Mouse (Mus musculus): Measurements from ENCODE around the gene Dip2b. TPM values are rescaled to one million over a fixed set of nuclear protein-coding genes. Genes with fewer than 3 reads are reported as not detected.

Dip2b gene
- polyA plus RNA-seq, 1 experiment from 2014 or later: 11.4 TPM

DNA sequence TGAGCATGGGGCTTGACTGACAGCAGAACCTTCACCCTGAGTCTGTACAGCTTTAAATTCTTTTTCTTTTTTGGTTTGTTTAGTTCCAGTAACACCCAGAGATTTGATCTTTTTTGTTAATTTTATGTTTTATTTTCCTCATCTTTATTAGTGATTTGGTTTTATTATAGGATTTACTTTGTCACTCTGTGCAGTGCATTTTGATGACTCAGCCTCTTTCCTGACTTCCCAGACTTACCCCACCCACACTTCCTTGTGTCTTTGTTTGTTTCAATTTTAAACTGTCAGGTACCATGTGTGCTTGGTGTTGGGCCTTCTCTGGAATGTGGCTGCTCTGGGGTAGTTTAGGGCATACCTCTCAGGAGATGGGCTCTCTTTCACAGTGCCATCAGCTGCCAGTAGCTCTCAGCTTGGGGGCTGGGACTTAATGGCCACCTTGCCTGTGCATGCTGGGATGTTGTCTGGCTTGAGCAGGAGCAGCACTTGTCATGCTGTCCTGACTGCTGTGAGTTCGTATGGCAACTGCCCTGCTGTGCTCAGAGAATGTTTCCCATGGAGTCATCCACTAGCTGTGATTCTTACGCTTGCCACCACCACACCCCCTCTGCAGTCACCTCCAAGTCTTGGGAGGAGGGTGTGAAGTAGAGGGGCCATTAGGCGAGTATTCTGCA lies 125.1 kb downstream of the Dip2b start:
- WGBS: 77% methylated on average over 3 of the region's 3 CpGs
- Histone ChIP-seq H3K27ac (no peak overlapping the region), H3K9ac (no peak overlapping the region), H3K36me3 (peaks cover 25% of the 10 kb centered on the region; the same call in 1 of the 2 replicates), H3K27me3 (no peaks in the 10 kb centered on the region), H3K4me1 (replicated peaks) (peaks cover 12% of the 10 kb centered on the region), H3K9me3 (replicated peaks) (no peaks in the 10 kb centered on the region), H3K4me3 (no peak overlapping the region), H3K4me2 (no peak overlapping the region)
- no peak for ATAC-seq (replicated peaks; ENCODE audit: insufficient number of reproducible peaks, insufficient read depth, low FRiP score, low read depth)

- H3K36me3 ChIP-seq: peaks cover 47% of the 10 kb centered on the region
- H3K9ac ChIP-seq: no peak overlapping the region
- WGBS: 80% methylated on average over 3 of the region's 3 CpGs
- H3K9me3 ChIP-seq (replicated peaks): no peaks in the 10 kb centered on the region
- peak overlapping the region; percentile 72; the same call in 1 of the 2 replicates for H3K27ac ChIP-seq
- H3K4me1 ChIP-seq (replicated peaks): peaks cover 12% of the 10 kb centered on the region
- no peak overlapping the region for H3K4me2 ChIP-seq
- no peaks in the 10 kb centered on the region for H3K27me3 ChIP-seq
- no peak for ATAC-seq (replicated peaks; ENCODE audit: insufficient number of reproducible peaks, insufficient read depth, low FRiP score, low read depth)
- H3K4me3 ChIP-seq: no peak overlapping the region
Measured at GRCm38 (mm10) chr15:100166464-100166863, 128.0 kb downstream of the Dip2b start.

- Histone ChIP-seq H3K4me3 (no peak overlapping the region), H3K36me3 (peaks cover 49% of the 10 kb centered on the region), H3K9me3 (replicated peaks) (no peaks in the 10 kb centered on the region), H3K27me3 (no peaks in the 10 kb centered on the region), H3K27ac (peak overlapping the region; percentile 72), H3K4me2 (no peak overlapping the region), H3K4me1 (replicated peaks) (peaks cover 12% of the 10 kb centered on the region), H3K9ac (no peak overlapping the region)
- WGBS: 58% methylated on average over 6 of the region's 6 CpGs
- 0 out of 2 replicates have a peak, but pooled peaks have one; percentile 47 for ATAC-seq (replicated peaks; ENCODE audit: insufficient number of reproducible peaks, insufficient read depth, low FRiP score, low read depth)
Measured at GRCm38 (mm10) chr15:100167791-100168190, 129.3 kb downstream of the Dip2b start.

DNA sequence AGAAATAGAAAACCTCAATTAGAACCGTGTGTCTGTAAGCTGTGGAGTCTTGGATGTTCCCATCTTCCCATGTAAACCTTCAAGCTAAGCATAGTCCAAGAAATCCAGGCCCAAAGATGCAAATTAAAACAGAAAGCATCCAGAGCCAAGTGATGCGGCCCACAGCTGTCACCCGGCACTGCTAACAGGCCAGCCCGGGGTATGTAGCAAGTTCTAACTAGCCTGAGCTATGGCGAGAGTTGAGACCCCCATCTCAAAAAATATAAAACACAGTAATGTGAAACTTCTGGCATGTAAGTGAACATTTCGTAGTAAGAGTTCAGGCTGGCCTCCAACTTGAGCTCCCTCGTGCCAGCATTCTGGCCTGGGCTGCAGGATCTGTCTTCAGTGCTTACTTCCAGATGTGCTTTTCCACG lies 129.7 kb downstream of the Dip2b start:
- no peaks in the 10 kb centered on the region for H3K9me3 ChIP-seq (replicated peaks)
- peak overlapping the region; percentile 72 for H3K27ac ChIP-seq
- ATAC-seq (replicated peaks; ENCODE audit: insufficient number of reproducible peaks, insufficient read depth, low FRiP score, low read depth): 0 out of 2 replicates have a peak, but pooled peaks have one; percentile 35
- peaks cover 53% of the 10 kb centered on the region for H3K36me3 ChIP-seq
- no peak overlapping the region for H3K9ac ChIP-seq
- H3K4me3 ChIP-seq: no peak overlapping the region
- H3K4me2 ChIP-seq: no peak overlapping the region
- H3K27me3 ChIP-seq: no peaks in the 10 kb centered on the region
- WGBS: 67% methylated on average over 8 of the region's 8 CpGs
- H3K4me1 ChIP-seq (replicated peaks): peaks cover 12% of the 10 kb centered on the region

DNA sequence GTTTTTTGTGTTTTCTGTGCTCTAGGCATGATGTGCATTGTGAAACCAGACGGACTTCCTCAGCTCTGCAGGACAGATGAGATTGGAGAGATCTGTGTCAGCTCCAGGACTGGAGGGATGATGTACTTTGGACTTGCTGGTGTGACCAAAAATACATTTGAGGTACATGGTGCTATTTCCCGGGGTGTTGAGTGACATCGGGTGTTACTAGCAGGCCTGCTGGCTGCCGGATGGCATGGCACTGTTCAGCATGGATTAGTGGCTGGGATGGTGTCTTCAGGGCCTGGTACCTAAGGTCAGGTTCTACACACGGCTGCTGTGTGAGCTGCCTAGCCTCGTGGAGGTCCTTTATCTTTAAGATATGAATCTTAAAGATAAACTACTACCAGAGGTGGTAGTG lies 136.7 kb downstream of the Dip2b start:
- Histone ChIP-seq H3K27me3 (no peaks in the 10 kb centered on the region), H3K36me3 (peaks cover 62% of the 10 kb centered on the region), H3K27ac (peak overlapping the region; percentile 35; the same call in 1 of the 2 replicates), H3K4me2 (no peak overlapping the region), H3K9ac (no peak overlapping the region), H3K4me3 (no peak overlapping the region), H3K4me1 (replicated peaks) (peaks cover 18% of the 10 kb centered on the region), H3K9me3 (replicated peaks) (no peaks in the 10 kb centered on the region)
- 34% methylated on average over 6 of the region's 6 CpGs for WGBS
- ATAC-seq (replicated peaks; ENCODE audit: insufficient number of reproducible peaks, insufficient read depth, low FRiP score, low read depth): no peak

- Histone ChIP-seq H3K27ac (no peak overlapping the region), H3K9ac (no peak overlapping the region), H3K36me3 (peaks cover 64% of the 10 kb centered on the region), H3K27me3 (no peaks in the 10 kb centered on the region), H3K4me3 (no peak overlapping the region), H3K4me2 (no peak overlapping the region), H3K9me3 (replicated peaks) (no peaks in the 10 kb centered on the region), H3K4me1 (replicated peaks) (peaks cover 18% of the 10 kb centered on the region)
- WGBS: 83% methylated on average over 3 of the region's 3 CpGs
- ATAC-seq (replicated peaks; ENCODE audit: insufficient number of reproducible peaks, insufficient read depth, low FRiP score, low read depth): no peak
Measured at GRCm38 (mm10) chr15:100177167-100177566, 138.7 kb downstream of the Dip2b start.

GRCm38 (mm10) chr15:100177575-100177974 lies 139.1 kb downstream of the Dip2b start:
- H3K27me3 ChIP-seq: no peaks in the 10 kb centered on the region
- ATAC-seq (replicated peaks; ENCODE audit: insufficient number of reproducible peaks, insufficient read depth, low FRiP score, low read depth): no peak
- H3K4me2 ChIP-seq: no peak overlapping the region
- no peaks in the 10 kb centered on the region for H3K9me3 ChIP-seq (replicated peaks)
- no peak overlapping the region for H3K27ac ChIP-seq
- WGBS: 87% methylated on average over 9 of the region's 9 CpGs
- peaks cover 18% of the 10 kb centered on the region for H3K4me1 ChIP-seq (replicated peaks)
- no peak overlapping the region for H3K4me3 ChIP-seq
- H3K36me3 ChIP-seq: peaks cover 64% of the 10 kb centered on the region
- no peak overlapping the region for H3K9ac ChIP-seq

- H3K36me3 ChIP-seq: peaks cover 62% of the 10 kb centered on the region
- H3K27me3 ChIP-seq: no peaks in the 10 kb centered on the region
- no peak overlapping the region for H3K4me3 ChIP-seq
- no peaks in the 10 kb centered on the region for H3K9me3 ChIP-seq (replicated peaks)
- no peak overlapping the region for H3K4me2 ChIP-seq
- H3K27ac ChIP-seq: peak overlapping the region; percentile 51
- no peak overlapping the region for H3K9ac ChIP-seq
- no peak for ATAC-seq (replicated peaks; ENCODE audit: insufficient number of reproducible peaks, insufficient read depth, low FRiP score, low read depth)
- 44% methylated on average over 7 of the region's 7 CpGs for WGBS
- peaks cover 18% of the 10 kb centered on the region for H3K4me1 ChIP-seq (replicated peaks)
Measured at GRCm38 (mm10) chr15:100178487-100178886, 140.0 kb downstream of the Dip2b start.

- Histone ChIP-seq H3K36me3 (peaks cover 57% of the 10 kb centered on the region), H3K4me3 (no peak overlapping the region), H3K4me2 (no peak overlapping the region), H3K27ac (no peak overlapping the region), H3K9ac (no peak overlapping the region), H3K4me1 (replicated peaks) (peaks cover 18% of the 10 kb centered on the region), H3K9me3 (replicated peaks) (no peaks in the 10 kb centered on the region), H3K27me3 (no peaks in the 10 kb centered on the region)
- WGBS: 91% methylated on average over 6 of the region's 6 CpGs
- ATAC-seq (replicated peaks; ENCODE audit: insufficient number of reproducible peaks, insufficient read depth, low FRiP score, low read depth): no peak; the same call in 1 of the 2 replicates
Measured at GRCm38 (mm10) chr15:100179685-100180084, 141.2 kb downstream of the Dip2b start.

DNA sequence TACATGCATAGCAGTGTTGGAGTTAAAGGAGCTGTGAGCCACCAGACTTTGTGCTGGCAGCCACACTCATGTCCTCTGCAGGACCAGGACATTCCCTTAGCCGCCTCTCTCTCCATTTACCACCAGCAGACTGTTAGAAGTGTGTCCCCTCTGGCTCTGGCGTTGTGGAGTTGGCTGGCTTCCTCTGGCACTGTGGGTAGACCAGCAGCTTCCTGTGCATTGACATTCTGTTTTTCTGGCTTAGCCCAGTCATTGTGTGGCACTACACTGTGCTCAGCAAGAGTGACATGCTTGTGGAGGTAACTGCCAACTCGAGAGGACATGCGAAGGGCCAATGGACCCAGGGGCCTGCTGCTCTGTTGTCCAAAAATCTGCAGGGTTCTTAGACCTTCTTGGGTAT lies 141.8 kb downstream of the Dip2b start:
- no peak overlapping the region for H3K4me2 ChIP-seq
- ATAC-seq (replicated peaks; ENCODE audit: insufficient number of reproducible peaks, insufficient read depth, low FRiP score, low read depth): no peak
- H3K9me3 ChIP-seq (replicated peaks): no peaks in the 10 kb centered on the region
- H3K4me3 ChIP-seq: no peak overlapping the region
- no peak overlapping the region for H3K27ac ChIP-seq
- peaks cover 12% of the 10 kb centered on the region for H3K4me1 ChIP-seq (replicated peaks)
- H3K9ac ChIP-seq: no peak overlapping the region
- H3K27me3 ChIP-seq: no peaks in the 10 kb centered on the region
- H3K36me3 ChIP-seq: peaks cover 54% of the 10 kb centered on the region
- 77% methylated on average over 4 of the region's 4 CpGs for WGBS

- Histone ChIP-seq H3K9ac (no peak overlapping the region), H3K36me3 (peaks cover 60% of the 10 kb centered on the region), H3K27ac (no peak overlapping the region), H3K4me1 (replicated peaks) (peaks cover 14% of the 10 kb centered on the region), H3K4me3 (no peak overlapping the region), H3K27me3 (no peaks in the 10 kb centered on the region), H3K4me2 (no peak overlapping the region), H3K9me3 (replicated peaks) (no peaks in the 10 kb centered on the region)
- 82% methylated on average over 10 of the region's 10 CpGs for WGBS
- ATAC-seq (replicated peaks; ENCODE audit: insufficient number of reproducible peaks, insufficient read depth, low FRiP score, low read depth): no peak
Measured at GRCm38 (mm10) chr15:100181841-100182240, 143.4 kb downstream of the Dip2b start.

Measured in heart, embryonic 15.5 days (tissue).